Mouse (Mus musculus) liver, postnatal 0 days (tissue): ENCODE measurements around the gene Lrrc28. TPM values are rescaled to one million over a fixed set of nuclear protein-coding genes. Genes with fewer than 3 reads are reported as not detected.

Experiments
- ATAC-seq: fragments of 200-750 bp; cut with Nextera tagmentation; 2 replicates; pipeline ENCODE4 v1.8.0; 2017; ENCODE audit warnings: mild to moderate bottlenecking, moderate library complexity
- DNase-seq: peaks from one replicate; pipeline ENCODE4 v3.0.0-alpha.2; 2016
- H3K27ac ChIP-seq: fragments of 300-500 bp; sonication (generic); 2 replicates; pipeline ENCODE4 v1.5.1; 2014; ENCODE audit warnings: antibody characterized with exemption, moderate library complexity, mild to moderate bottlenecking, low read depth
- H3K27me3 ChIP-seq: fragments of 300-500 bp; sonication (generic); 2 replicates; pipeline ENCODE4 v1.6.1; 2014; ENCODE audit warnings: low read length, control low read depth, mixed read lengths; ENCODE audit not compliant: insufficient read depth
- H3K36me3 ChIP-seq: fragments of 300-500 bp; sonication (generic); replicated peaks from 2 replicates; pipeline ENCODE4 v1.6.1; 2014; ENCODE audit warnings: mild to moderate bottlenecking, control low read depth, low read length, moderate library complexity, mixed read lengths; ENCODE audit not compliant: insufficient read depth
- H3K4me1 ChIP-seq: fragments of 300-500 bp; sonication (generic); 2 replicates; pipeline ENCODE4 v1.6.1; 2014; ENCODE audit warnings: antibody characterized with exemption, mild to moderate bottlenecking, control low read depth; ENCODE audit not compliant: insufficient read depth
- H3K4me2 ChIP-seq: fragments of 300-500 bp; sonication (generic); 2 replicates; pipeline ENCODE4 v1.6.1; 2014; ENCODE audit warnings: low read depth, mild to moderate bottlenecking, low read length, moderate library complexity, mixed read lengths
- H3K4me3 ChIP-seq: fragments of 300-500 bp; sonication (generic); 2 replicates; pipeline ENCODE4 v1.5.1; 2014; ENCODE audit warnings: low read depth, low read length
- H3K9ac ChIP-seq: fragments of 300-500 bp; sonication (generic); replicated peaks from 2 replicates; pipeline ENCODE4 v1.6.1; 2014; ENCODE audit warnings: mild to moderate bottlenecking, moderate library complexity
- H3K9me3 ChIP-seq: fragments of 300-500 bp; sonication (generic); 2 replicates; pipeline ENCODE4 v1.6.1; 2016; ENCODE audit warnings: mild to moderate bottlenecking, control low read depth, low read length, mixed read lengths
- CTCF ChIP-seq: sonication (generic); IDR thresholded peaks from 2 replicates; pipeline ENCODE4 v1.5.1; 2016; ENCODE audit warnings: antibody characterized with exemption, low read depth
- EP300 ChIP-seq: IDR thresholded peaks from 2 replicates; pipeline ENCODE4 v1.6.1; 2016; ENCODE audit warnings: antibody characterized with exemption, low read depth, mild to moderate bottlenecking
- WGBS: fragments of 180-500 bp; shearing (Covaris S2); extraction: QIAGEN DNeasy Blood & Tissue Kit; methylation state at CpG from one replicate; pipeline ENCODE4 v1.1.7; 2014; ENCODE audit not compliant: insufficient replicate concordance; 5-methylcytosine and 5-hydroxymethylcytosine counted together
- polyA plus RNA-seq: library from polyadenylated mRNA; unstranded; fragments of >200 nt; fragmentation: Nextera tagmentation; extraction: Ambion mirVana; gene quantifications from 2 replicates; pipeline ENCODE4 v1.2.1, GENCODE M21; 2015

Lrrc28 gene
- polyA plus RNA-seq, 1 experiment from 2014 or later = 12.6 TPM

- no peaks in the 10 kb centered on the region for H3K27me3 ChIP-seq
- no peak for ATAC-seq
- H3K4me2 ChIP-seq = no peak overlapping the region
- WGBS = 56% methylated on average over 1 of the region's 1 CpGs
- DNase-seq = no peak
- no peak overlapping the region for H3K9ac ChIP-seq
- no peaks in the 10 kb centered on the region for H3K9me3 ChIP-seq
- no peak overlapping the region for H3K27ac ChIP-seq
- H3K4me3 ChIP-seq = no peak overlapping the region
- TF ChIP-seq CTCF = no peak
- no peak for TF ChIP-seq EP300
- H3K4me1 ChIP-seq = 0 out of 2 replicates have a peak, but pooled peaks cover 3% of the 10 kb centered on the region
- H3K36me3 ChIP-seq = no peaks in the 10 kb centered on the region
Measured at GRCm38 (mm10) chr7:67596961-67597360, 48.1 kb downstream of the Lrrc28 start.

GRCm38 (mm10) chr7:67596322-67596721, 48.7 kb downstream of the Lrrc28 start:
- DNase-seq (no peak), ATAC-seq (no peak)
- WGBS = 57% methylated on average over 1 of the region's 1 CpGs
- H3K4me3 ChIP-seq = no peak overlapping the region
- no peak overlapping the region for H3K4me2 ChIP-seq
- no peak for TF ChIP-seq CTCF
- H3K4me1 ChIP-seq = 0 out of 2 replicates have a peak, but pooled peaks cover 3% of the 10 kb centered on the region
- no peaks in the 10 kb centered on the region for H3K27me3 ChIP-seq
- H3K36me3 ChIP-seq = no peaks in the 10 kb centered on the region
- no peaks in the 10 kb centered on the region for H3K9me3 ChIP-seq
- no peak overlapping the region for H3K9ac ChIP-seq
- H3K27ac ChIP-seq = no peak overlapping the region

- Histone ChIP-seq H3K9ac (no peak overlapping the region), H3K4me3 (no peak overlapping the region), H3K36me3 (no peaks in the 10 kb centered on the region), H3K27ac (no peak overlapping the region), H3K27me3 (no peaks in the 10 kb centered on the region), H3K9me3 (no peaks in the 10 kb centered on the region), H3K4me2 (no peak overlapping the region), H3K4me1 (0 out of 2 replicates have a peak, but pooled peaks cover 3% of the 10 kb centered on the region)
- TF ChIP-seq EP300 (no peak), CTCF (no peak)
- 75% methylated on average over 6 of the region's 6 CpGs for WGBS
- ATAC-seq (no peak), DNase-seq (no peak)
Measured at GRCm38 (mm10) chr7:67593902-67594301, 51.2 kb downstream of the Lrrc28 start.

- H3K27ac ChIP-seq = no peak overlapping the region
Measured at GRCm38 (mm10) chr7:67592670-67593069, 52.4 kb downstream of the Lrrc28 start.

GRCm38 (mm10) chr7:67588743-67589142, 56.3 kb downstream of the Lrrc28 start:
- H3K9me3 ChIP-seq = no peaks in the 10 kb centered on the region
- no peaks in the 10 kb centered on the region for H3K27me3 ChIP-seq
- WGBS = 75% methylated on average over 6 of the region's 6 CpGs
- DNase-seq (no peak), ATAC-seq (no peak)
- no peak overlapping the region for H3K9ac ChIP-seq
- TF ChIP-seq EP300 = no peak
- no peak for TF ChIP-seq CTCF
- H3K36me3 ChIP-seq = no peaks in the 10 kb centered on the region
- H3K4me3 ChIP-seq = no peak overlapping the region
- H3K4me1 ChIP-seq = no peaks in the 10 kb centered on the region
- no peak overlapping the region for H3K4me2 ChIP-seq
- no peak overlapping the region for H3K27ac ChIP-seq

More at GRCm38 (mm10) chr7:67592670-67593069, 52.4 kb downstream of the Lrrc28 start:
- ATAC-seq = no peak
- Histone ChIP-seq H3K27me3 (no peaks in the 10 kb centered on the region), H3K36me3 (no peaks in the 10 kb centered on the region), H3K4me1 (0 out of 2 replicates have a peak, but pooled peaks cover 3% of the 10 kb centered on the region), H3K9me3 (no peaks in the 10 kb centered on the region), H3K4me2 (no peak overlapping the region), H3K4me3 (no peak overlapping the region), H3K9ac (no peak overlapping the region)
- DNase-seq = no peak
- TF ChIP-seq CTCF = no peak
- no peak for TF ChIP-seq EP300
- 88% methylated on average over 6 of the region's 6 CpGs for WGBS

- no peak overlapping the region for H3K27ac ChIP-seq
- no peaks in the 10 kb centered on the region for H3K27me3 ChIP-seq
- TF ChIP-seq CTCF (no peak), EP300 (no peak)
- H3K4me1 ChIP-seq = no peaks in the 10 kb centered on the region
- H3K4me3 ChIP-seq = no peak overlapping the region
- H3K36me3 ChIP-seq = no peaks in the 10 kb centered on the region
- no peaks in the 10 kb centered on the region for H3K9me3 ChIP-seq
- H3K4me2 ChIP-seq = no peak overlapping the region
- DNase-seq (no peak), ATAC-seq (no peak)
- H3K9ac ChIP-seq = no peak overlapping the region
- WGBS = 75% methylated on average over 5 of the region's 5 CpGs
Measured at GRCm38 (mm10) chr7:67586479-67586878, 58.6 kb downstream of the Lrrc28 start.

- H3K9ac ChIP-seq = no peak overlapping the region
- 67% methylated on average over 5 of the region's 5 CpGs for WGBS
- ATAC-seq = no peak
Measured at GRCm38 (mm10) chr7:67583852-67584251, 61.2 kb downstream of the Lrrc28 start.

More at GRCm38 (mm10) chr7:67583852-67584251, 61.2 kb downstream of the Lrrc28 start:
- Histone ChIP-seq H3K36me3 (no peaks in the 10 kb centered on the region), H3K27me3 (no peaks in the 10 kb centered on the region), H3K4me2 (no peak overlapping the region), H3K4me1 (no peaks in the 10 kb centered on the region), H3K27ac (no peak overlapping the region), H3K4me3 (no peak overlapping the region), H3K9me3 (no peaks in the 10 kb centered on the region)
- no peak for DNase-seq
- TF ChIP-seq EP300 = no peak
- TF ChIP-seq CTCF = no peak
